Mouse (Mus musculus) CH12.LX (cell line): ENCODE data around the gene Kat7. TPM values are rescaled to one million over a fixed set of nuclear protein-coding genes. Genes with fewer than 3 reads are reported as not detected.

Experiments used
- DNase-seq: peaks from one replicate; pipeline ENCODE4 v3.0.0-alpha.2; 2013; ENCODE audit errors: extremely low read depth
- H3K27ac ChIP-seq: 2 replicates; pipeline ENCODE4 v1.5.1; 2012; ENCODE audit warnings: low read depth, mild to moderate bottlenecking, control low read depth, moderate library complexity; ENCODE audit not compliant: insufficient read depth
- H3K27me3 ChIP-seq: replicated peaks from 2 replicates; pipeline ENCODE3; 2012; ENCODE audit warnings: inconsistent platforms
- H3K36me3 ChIP-seq, 2 experiments: replicated peaks in 1 of 2; 2 replicates each; pipeline versions ENCODE3 to v1.6.1; 2012; ENCODE audit warnings: inconsistent platforms in 1 of 2, low read length in 1 of 2, mild to moderate bottlenecking in 1 of 2, mixed read lengths in 1 of 2, moderate library complexity in 1 of 2; ENCODE audit not compliant: control insufficient read depth in 1 of 2, insufficient read depth in 1 of 2
- H3K4me1 ChIP-seq, 2 experiments: 2 replicates each; pipeline ENCODE4 v1.6.1; 2012; ENCODE audit warnings: inconsistent platforms in 1 of 2, moderate library complexity in 1 of 2; ENCODE audit not compliant: insufficient read depth in 2 of 2, control insufficient read depth in 1 of 2
- H3K4me2 ChIP-seq: 2 replicates; pipeline ENCODE4 v1.6.1; 2012; ENCODE audit warnings: low read depth, mild to moderate bottlenecking, control low read depth; ENCODE audit not compliant: poor library complexity, insufficient read depth, severe bottlenecking
- H3K4me3 ChIP-seq, 3 experiments: fragments of 150-350 bp in 1 of 3; sonication (generic) in 1 of 3; replicated peaks in 1 of 3; 2 replicates each; pipeline versions ENCODE3 to v1.5.1; 2011 to 2012; ENCODE audit warnings: low read depth in 2 of 3, low read length in 2 of 3, mild to moderate bottlenecking in 2 of 3, moderate library complexity in 2 of 3, control low read depth in 1 of 3, improper control_type of control experiment in 1 of 3, inconsistent platforms in 1 of 3, mixed read lengths in 1 of 3; ENCODE audit not compliant: poor library complexity in 1 of 3
- H3K79me2 ChIP-seq: replicated peaks from 2 replicates; pipeline ENCODE4 v1.6.1; 2012; ENCODE audit warnings: mild to moderate bottlenecking, moderate library complexity; ENCODE audit not compliant: control insufficient read depth, poor library complexity, insufficient read depth, severe bottlenecking; ENCODE audit errors: extremely low read depth
- H3K9ac ChIP-seq: 2 replicates; pipeline ENCODE4 v1.6.1; 2012; ENCODE audit warnings: low read depth, mild to moderate bottlenecking, control low read depth, moderate library complexity; ENCODE audit not compliant: insufficient read depth
- H3K9me3 ChIP-seq: replicated peaks from 2 replicates; pipeline ENCODE3; 2012; ENCODE audit warnings: low read length, inconsistent platforms, mixed read lengths
- BHLHE40 ChIP-seq: IDR thresholded peaks from 2 replicates; pipeline ENCODE4 v1.6.1; 2011; ENCODE audit warnings: mild to moderate bottlenecking, low read depth, low read length, improper control_type of control experiment
- CHD2 ChIP-seq: IDR thresholded peaks from 2 replicates; pipeline ENCODE4 v1.6.1; 2011; ENCODE audit warnings: low read length, improper control_type of control experiment
- E2F4 ChIP-seq: IDR thresholded peaks from 2 replicates; pipeline ENCODE4 v1.6.1; 2011; ENCODE audit warnings: low read depth, low read length, improper control_type of control experiment; ENCODE audit not compliant: insufficient replicate concordance
- ELF1 ChIP-seq: IDR thresholded peaks from 2 replicates; pipeline ENCODE4 v1.6.1; 2014; ENCODE audit warnings: low read depth, mild to moderate bottlenecking, inconsistent platforms, low read length, improper control_type of control experiment
- EP300 ChIP-seq: IDR thresholded peaks from 2 replicates; pipeline ENCODE4 v1.6.1; 2011; ENCODE audit warnings: low read length, improper control_type of control experiment
- GABPA ChIP-seq: IDR thresholded peaks from 2 replicates; pipeline ENCODE4 v1.6.1; 2012; ENCODE audit warnings: low read depth, low read length, improper control_type of control experiment, inconsistent platforms; ENCODE audit not compliant: insufficient replicate concordance
- IRF4 ChIP-seq: IDR thresholded peaks from 2 replicates; pipeline ENCODE4 v1.6.1; 2014; ENCODE audit warnings: low read depth, mild to moderate bottlenecking, inconsistent platforms, low read length, improper control_type of control experiment
- JUND ChIP-seq: conservative IDR thresholded peaks from 2 replicates; pipeline ENCODE4 v1.6.1; 2011; ENCODE audit warnings: low read depth, low read length, improper control_type of control experiment
- MAFK ChIP-seq: IDR thresholded peaks from 2 replicates; pipeline ENCODE4 v1.6.1; 2011; ENCODE audit warnings: low read length, improper control_type of control experiment; ENCODE audit not compliant: insufficient replicate concordance
- MAZ ChIP-seq: IDR thresholded peaks from 2 replicates; pipeline ENCODE4 v1.6.1; 2012; ENCODE audit warnings: low read depth, mild to moderate bottlenecking, inconsistent platforms, low read length, improper control_type of control experiment, moderate library complexity
- MEF2A ChIP-seq: IDR thresholded peaks from 2 replicates; pipeline ENCODE4 v1.6.1; 2014; ENCODE audit warnings: low read depth, mild to moderate bottlenecking, inconsistent platforms, low read length, improper control_type of control experiment, borderline replicate concordance
- MXI1 ChIP-seq: IDR thresholded peaks from 2 replicates; pipeline ENCODE4 v1.6.1; 2011; ENCODE audit warnings: mild to moderate bottlenecking, low read depth, low read length, improper control_type of control experiment
- MYC ChIP-seq: IDR thresholded peaks from 2 replicates; pipeline ENCODE4 v1.6.1; 2011; ENCODE audit warnings: low read depth, mild to moderate bottlenecking, improper control_type of control experiment, low read length
- NRF1 ChIP-seq: IDR thresholded peaks from 2 replicates; pipeline ENCODE4 v1.6.1; 2014; ENCODE audit warnings: low read depth, mild to moderate bottlenecking, inconsistent platforms, low read length, improper control_type of control experiment, moderate library complexity
- PAX5 ChIP-seq: IDR thresholded peaks from 2 replicates; pipeline ENCODE4 v1.6.1; 2012; ENCODE audit warnings: low read length, inconsistent platforms, mixed read lengths
- POLR2A ChIP-seq: IDR thresholded peaks from 2 replicates; pipeline ENCODE4 v1.6.1; 2011; ENCODE audit warnings: low read depth, mild to moderate bottlenecking, improper control_type of control experiment, low read length
- POLR2AphosphoS2 ChIP-seq: IDR thresholded peaks from 2 replicates; pipeline ENCODE4 v1.6.1; 2011; ENCODE audit warnings: low read depth, low read length, improper control_type of control experiment
- RCOR1 ChIP-seq: conservative IDR thresholded peaks from 2 replicates; pipeline ENCODE4 v1.6.1; 2012; ENCODE audit warnings: low read depth, mild to moderate bottlenecking, inconsistent platforms, low read length, improper control_type of control experiment
- SIN3A ChIP-seq: IDR thresholded peaks from 2 replicates; pipeline ENCODE4 v1.6.1; 2012; ENCODE audit warnings: low read length, improper control_type of control experiment, inconsistent platforms
- SMC3 ChIP-seq: IDR thresholded peaks from 2 replicates; pipeline ENCODE4 v1.6.1; 2011; ENCODE audit warnings: low read depth, low read length, improper control_type of control experiment
- TBP ChIP-seq: conservative IDR thresholded peaks from 2 replicates; pipeline ENCODE4 v1.6.1; 2011; ENCODE audit warnings: low read depth, low read length, improper control_type of control experiment
- UBTF ChIP-seq: IDR thresholded peaks from 2 replicates; pipeline ENCODE4 v1.6.1; 2012; ENCODE audit warnings: low read depth, mild to moderate bottlenecking, inconsistent platforms, low read length, improper control_type of control experiment, moderate library complexity
- ZC3H11A ChIP-seq: IDR thresholded peaks from 2 replicates; pipeline ENCODE4 v1.6.1; 2012; ENCODE audit warnings: low read depth, mild to moderate bottlenecking, inconsistent platforms, low read length, improper control_type of control experiment
- ZKSCAN1 ChIP-seq: IDR thresholded peaks from 2 replicates; pipeline ENCODE4 v1.6.1; 2012; ENCODE audit warnings: low read depth, inconsistent platforms, low read length, improper control_type of control experiment, borderline replicate concordance
- ZMIZ1 ChIP-seq: IDR thresholded peaks from 2 replicates; pipeline ENCODE4 v1.6.1; 2012; ENCODE audit warnings: low read depth, mild to moderate bottlenecking, inconsistent platforms, low read length, improper control_type of control experiment
- ZNF384 ChIP-seq: IDR thresholded peaks from 2 replicates; pipeline ENCODE4 v1.6.1; 2012; ENCODE audit warnings: low read depth, low read length, improper control_type of control experiment, inconsistent platforms
- dilution Hi-C: fragments of 300-500 bp; cut with MboI; formaldehyde crosslinking; loops from 2 replicates; pipeline ENCODE4 v1.14.3; 2020; ENCODE audit warnings: low sequenced_read_pairs; ENCODE audit not compliant: extremely low pct_unique_long_range_greater_than_20kb, extremely low pct_ligation_motif_present
- in situ Hi-C: fragments of 300-500 bp; cut with MboI; formaldehyde crosslinking; loops from 3 replicates; pipeline ENCODE4 v1.14.3; 2019; ENCODE audit warnings: low sequenced_read_pairs, low pct_ligation_motif_present, low pct_unique_long_range_greater_than_20kb, mixed read lengths
- polyA plus RNA-seq: library from polyadenylated mRNA; unstranded; fragments of >175 nt; gene quantifications from 2 replicates; pipeline ENCODE4 v1.2.1, GENCODE M21; 2012; ENCODE audit warnings: low read depth; ENCODE audit not compliant: insufficient read length
- total RNA-seq, 2 experiments: library from RNA; depleted of rRNA; stranded (reverse); fragments of 300-350 nt in 1 of 2; fragments of >200 nt in 1 of 2; gene quantifications; 2 replicates each; pipeline ENCODE4 v1.2.3; 2012 to 2014

Kat7 gene
- total and polyA plus RNA-seq, 3 experiments, result 59.5 to 90.2 (median 66.7) TPM

- no peak overlapping the region for H3K9ac ChIP-seq
- no peak for DNase-seq
- no peak for TF ChIP-seq EP300
- no peak for TF ChIP-seq RCOR1
- no peak for TF ChIP-seq MYC
- TF ChIP-seq MAZ, result no peak
- no peak for TF ChIP-seq MXI1
- no peak for TF ChIP-seq ZNF384
- TF ChIP-seq POLR2A, result no peak
- no peak for TF ChIP-seq BHLHE40
- no peak for TF ChIP-seq ZKSCAN1
- TF ChIP-seq SIN3A, result no peak
- no peak for TF ChIP-seq GABPA
- TF ChIP-seq CHD2, result no peak
- TF ChIP-seq ELF1, result no peak
- TF ChIP-seq SMC3, result no peak
- no peak for TF ChIP-seq UBTF
- TF ChIP-seq ZMIZ1, result no peak
- no peak for TF ChIP-seq POLR2AphosphoS2
- no peak for TF ChIP-seq MAFK
- TF ChIP-seq IRF4, result no peak
- no peak overlapping the region for H3K4me3 ChIP-seq
- H3K36me3 ChIP-seq, result peaks cover 95 to 99% of the 10 kb centered on the region in 2 experiments
- H3K27ac ChIP-seq, result no peak overlapping the region
- H3K4me1 ChIP-seq, result peaks cover 0 to 5% of the 10 kb centered on the region in 2 experiments; a peak in 2 of 4 replicates
- in situ Hi-C loops, result no loop called here
- dilution Hi-C loops, result no loop called here
- H3K4me2 ChIP-seq, result no peak overlapping the region
- H3K79me2 ChIP-seq, result no peaks in the 10 kb centered on the region
- H3K9me3 ChIP-seq, result no peaks in the 10 kb centered on the region
- no peaks in the 10 kb centered on the region for H3K27me3 ChIP-seq
Measured at GRCm38 (mm10) chr11:95276056-95276455, 34.0 kb downstream of the Kat7 start.

- H3K4me1 ChIP-seq, result peaks cover 0 to 5% of the 10 kb centered on the region in 2 experiments; a peak in 2 of 4 replicates
- H3K79me2 ChIP-seq, result no peaks in the 10 kb centered on the region
- H3K4me3 ChIP-seq, result no peak overlapping the region
- TF ChIP-seq SMC3, result no peak
- TF ChIP-seq TBP, result no peak
- TF ChIP-seq ZNF384, result no peak
- no peak for TF ChIP-seq JUND
- no peak for TF ChIP-seq MAZ
- no peak for TF ChIP-seq RCOR1
- TF ChIP-seq E2F4, result no peak
- no peak for TF ChIP-seq PAX5
- no peak for TF ChIP-seq MXI1
- TF ChIP-seq SIN3A, result no peak
- no peak for TF ChIP-seq NRF1
- TF ChIP-seq MEF2A, result no peak
- no peak for TF ChIP-seq CHD2
- no peak for TF ChIP-seq ZC3H11A
- no peak for TF ChIP-seq MYC
- no peak for TF ChIP-seq ZKSCAN1
- no peaks in the 10 kb centered on the region for H3K27me3 ChIP-seq
- in situ Hi-C loops (no loop called here), dilution Hi-C loops (no loop called here)
- H3K4me2 ChIP-seq, result no peak overlapping the region
- no peaks in the 10 kb centered on the region for H3K9me3 ChIP-seq
- no peak for DNase-seq
- H3K9ac ChIP-seq, result no peak overlapping the region
- no peak overlapping the region for H3K27ac ChIP-seq
- H3K36me3 ChIP-seq, result peaks cover 94 to 99% of the 10 kb centered on the region in 2 experiments
Measured at GRCm38 (mm10) chr11:95274613-95275012, 35.4 kb downstream of the Kat7 start.
